Mouse (Mus musculus) kidney, adult 2 months (tissue): ENCODE data around the gene Wnt7b.

Experiments
- CTCF ChIP-seq: fragments of 200-500 bp; conservative IDR thresholded peaks from 2 replicates; pipeline ENCODE4 v1.5.1; 2011; ENCODE audit warnings: low read depth, mild to moderate bottlenecking, control low read depth, low read length, moderate library complexity, mixed read lengths; ENCODE audit not compliant: insufficient read depth, insufficient read length
- POLR2A ChIP-seq: fragments of 200-500 bp; IDR thresholded peaks from one replicate; pipeline ENCODE4 v1.6.1; 2011; ENCODE audit warnings: low read depth, low read length, control low read depth

DNA sequence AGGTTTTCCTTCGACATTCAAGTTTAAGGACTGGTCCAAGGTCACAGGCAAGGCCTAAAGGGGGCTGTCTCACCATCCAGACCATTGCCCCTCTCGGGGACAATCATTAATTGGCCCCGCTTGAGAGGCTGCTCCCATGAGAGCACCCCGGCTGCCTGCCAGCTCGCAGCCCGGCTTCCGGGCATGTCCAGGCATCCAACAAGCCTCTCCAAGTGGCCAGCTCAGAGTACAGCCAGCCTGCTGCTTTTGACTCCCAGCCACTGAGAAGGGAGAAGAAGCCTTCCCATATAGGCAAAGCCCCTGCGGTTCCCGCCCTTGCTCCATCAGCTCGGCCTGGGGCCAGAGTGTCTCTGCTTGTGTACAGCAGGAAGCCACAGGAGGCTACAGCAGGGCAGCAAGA lies 26.5 kb downstream of the Wnt7b start:
- TF ChIP-seq POLR2A: no peak
- TF ChIP-seq CTCF: no peak
